Mouse (Mus musculus) spleen, adult 10 weeks (tissue): ENCODE measurements around the gene Pitpnc1. TPM values are rescaled to one million over a fixed set of nuclear protein-coding genes. Genes with fewer than 3 reads are reported as not detected.

ENCODE experiments used
- polyA plus RNA-seq: library from polyadenylated mRNA; stranded (reverse); fragments of 350-450 nt; fragmentation: Illumina TruSeq; extraction: RNeasy Lipid Tissue Mini Kit (QIAGEN cat#74804); gene quantifications from one replicate; pipeline ENCODE4 v1.2.3, GENCODE M21; 2015; ENCODE audit warnings: low replicate concordance; ENCODE audit not compliant: insufficient read depth

Pitpnc1 gene
- 33.8 TPM for polyA plus RNA-seq

DNA sequence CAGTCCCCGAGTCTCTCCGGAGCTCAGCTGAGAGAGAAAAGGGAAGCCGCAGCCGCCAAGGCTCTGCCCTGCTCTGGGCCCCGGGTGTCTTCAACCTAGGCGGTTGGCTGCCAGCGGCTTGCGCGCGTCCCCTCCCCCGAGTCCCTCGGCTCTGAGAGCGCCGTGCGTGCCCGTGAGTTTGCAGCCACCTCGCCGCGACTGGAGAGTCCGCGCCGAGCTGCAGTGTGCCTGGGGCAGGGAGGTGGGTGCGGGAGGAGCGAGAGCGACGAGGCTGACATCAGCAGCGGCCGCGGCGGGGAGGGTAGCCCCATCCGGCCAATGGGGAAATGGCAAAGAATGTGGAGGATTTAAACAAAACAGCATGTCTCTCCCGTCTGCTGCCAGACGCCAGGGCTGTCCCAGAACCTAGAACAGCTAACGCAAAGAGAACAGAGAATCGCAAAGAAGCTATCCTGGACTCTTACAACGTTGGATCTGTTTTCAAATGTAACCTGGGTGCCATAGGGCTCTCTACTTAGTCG lies at the start of gene Pitpnc1:
TSS of gene Pitpnc1 (minus strand) at position 179 of the 521 bp plus-strand sequence.

DNA sequence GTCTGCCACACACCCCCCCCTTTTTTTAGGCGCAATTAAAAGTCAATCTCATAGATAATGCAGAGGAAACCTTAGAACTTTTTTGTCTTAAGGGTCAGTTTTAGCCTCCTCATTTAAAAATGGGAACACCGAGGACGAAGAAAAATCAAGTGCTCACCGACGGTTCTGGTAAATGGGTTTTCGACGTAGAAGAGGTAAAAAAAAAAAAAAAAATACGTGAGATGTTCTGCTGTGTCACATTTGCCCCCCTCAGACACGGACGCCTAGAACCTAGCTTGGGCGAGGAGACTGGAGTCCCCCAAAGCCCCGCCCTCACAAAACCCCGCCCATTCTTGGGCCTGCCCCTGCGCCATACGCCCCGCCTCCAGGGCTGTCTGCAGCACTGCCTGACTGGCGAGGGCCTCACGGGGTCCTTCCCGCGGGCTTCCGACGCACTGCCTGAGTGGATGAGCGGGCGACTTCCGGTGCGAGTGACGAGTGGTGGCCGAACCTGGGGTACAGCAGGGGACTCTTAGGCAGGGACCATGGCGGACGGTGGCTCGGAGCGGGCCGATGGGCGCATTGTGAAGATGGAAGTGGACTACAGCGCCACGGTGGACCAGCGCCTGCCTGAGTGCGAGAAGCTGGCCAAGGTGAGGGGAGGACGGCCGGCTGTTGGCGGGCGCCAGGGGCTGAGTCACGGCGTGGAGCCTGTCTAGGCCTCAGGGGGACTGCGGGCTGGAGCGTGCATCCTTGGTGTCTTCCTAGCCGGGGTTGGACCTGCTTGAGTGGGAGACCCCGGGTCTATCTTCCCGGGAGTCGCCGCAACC lies 8.8 kb upstream of the Pitpnc1 start, which contains the start of gene Psmd12:
TSS of gene Psmd12 (plus strand) at position 432 of the 809 bp plus-strand sequence.

DNA sequence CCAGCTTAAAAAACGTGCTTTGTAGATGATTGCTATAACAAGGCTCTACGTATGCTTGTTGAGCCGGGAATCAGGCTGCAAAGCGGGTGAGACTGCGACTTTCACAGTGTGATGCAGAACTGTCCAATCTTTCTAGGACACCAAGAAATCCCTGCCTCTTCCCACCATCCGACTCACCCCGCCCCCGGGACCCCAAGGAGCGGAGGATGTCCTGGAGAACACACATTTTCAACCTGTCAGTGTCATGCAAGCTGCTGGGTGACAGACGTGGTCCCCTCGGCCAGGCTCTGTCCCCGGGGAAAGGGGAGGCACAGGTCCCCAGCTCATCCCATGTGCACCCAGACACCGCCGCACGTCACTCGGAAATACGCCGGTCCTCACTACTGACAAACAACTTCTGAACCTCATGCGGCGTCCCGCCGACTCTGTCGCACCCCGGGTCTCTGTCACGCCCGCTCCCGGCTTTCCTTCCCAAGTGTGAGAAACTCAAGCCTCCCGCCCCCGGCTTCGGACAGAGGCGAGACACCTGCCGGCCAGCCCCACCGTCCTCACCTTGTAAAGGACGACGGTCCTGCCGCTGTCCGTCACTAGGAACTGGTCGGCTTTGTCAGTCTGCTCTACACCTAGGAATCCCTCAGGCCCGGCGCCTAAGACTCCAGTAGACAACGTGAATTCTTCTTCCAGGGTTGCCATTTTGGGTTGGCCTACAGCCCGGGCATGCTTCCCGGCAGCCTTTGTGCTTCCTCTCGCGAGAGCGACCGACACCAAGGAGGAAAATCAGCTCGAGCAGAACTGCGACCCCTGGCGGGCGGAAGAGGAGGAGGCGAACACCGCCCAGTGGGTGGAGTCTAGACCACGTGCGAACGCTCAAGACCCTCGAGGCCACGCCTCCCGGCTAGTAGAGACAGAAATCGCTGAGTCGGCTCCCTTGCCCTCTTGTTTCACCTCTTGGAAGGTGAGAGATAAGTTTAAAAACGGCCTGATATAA lies 281.6 kb downstream of the Pitpnc1 start, which contains the start of gene Nol11:
TSS of gene Nol11 (minus strand) at position 817 of the 988 bp plus-strand sequence.

Other genes starting within 250 kb of the Pitpnc1 start
- 99.6 TPM for gene Psmd12, start 8.8 kb upstream of the Pitpnc1 start, polyA plus RNA-seq
- gene Helz, start 77.2 kb upstream of the Pitpnc1 start, polyA plus RNA-seq, result 19.8 TPM
- not detected for gene Cacng1, start 245.8 kb upstream of the Pitpnc1 start, polyA plus RNA-seq